24 mouse cellular contexts compared by ENCODE assay signal in genomic region chr10:115984308-115984707, GRCm38 (mm10). TPM values are rescaled to one million over a fixed set of nuclear protein-coding genes. Genes with fewer than 3 reads are reported as not detected.
DNase-seq lines count a peak whose midpoint lies in the region; ATAC-seq and TF ChIP-seq lines count a peak whose summit lies in the region.
"Had no signal": no experiment of that assay in that cellular context is flagged by ENCODE, and none has a peak within 500 bp of the region (broad histone marks: within the 10 kb centered on the region; RNA-seq: fewer than 3 reads in every experiment).

No protein-coding gene starts in this region.

- WGBS in forebrain, embryonic 12.5 days, result 61% methylated on average over 6 of the region's 6 CpGs
- WGBS in forebrain, embryonic 15.5 days, result 64% methylated on average over 6 of the region's 6 CpGs
- 59% methylated on average over 6 of the region's 6 CpGs for WGBS in lung, embryonic 14.5 days

- no peak overlapping the region for H3K4me2 ChIP-seq in forebrain, embryonic 12.5 days
- no peak overlapping the region for H3K4me2 ChIP-seq in forebrain, embryonic 15.5 days (replicated peaks)
- H3K4me2 ChIP-seq in lung, embryonic 14.5 days, result no peak overlapping the region
- H3K4me2 ChIP-seq: embryonic facial prominence, embryonic 12.5 days; embryonic facial prominence, embryonic 15.5 days; heart, embryonic 13.5 days; hindbrain, embryonic 15.5 days; intestine, embryonic 15.5 days had no signal

- H3K27ac ChIP-seq in forebrain, embryonic 12.5 days, result no peak overlapping the region
- H3K27ac ChIP-seq in forebrain, embryonic 15.5 days (replicated peaks), result no peak overlapping the region
- no peak overlapping the region for H3K27ac ChIP-seq in lung, embryonic 14.5 days (ENCODE audit: low read depth)
- H3K27ac ChIP-seq: embryonic facial prominence, embryonic 12.5 days; embryonic facial prominence, embryonic 15.5 days; heart, adult 2 months; heart, embryonic 10.5 days; heart, embryonic 13.5 days; hindbrain, embryonic 15.5 days; intestine, embryonic 15.5 days had no signal

- no peaks in the 10 kb centered on the region for H3K9me3 ChIP-seq in forebrain, embryonic 12.5 days
- no peaks in the 10 kb centered on the region for H3K9me3 ChIP-seq in forebrain, embryonic 15.5 days
- H3K9me3 ChIP-seq in lung, embryonic 14.5 days (ENCODE audit: low read depth, low read length), result no peaks in the 10 kb centered on the region
- H3K9me3 ChIP-seq: embryonic facial prominence, embryonic 12.5 days; embryonic facial prominence, embryonic 15.5 days; heart, embryonic 10.5 days; heart, embryonic 13.5 days; hindbrain, embryonic 15.5 days; intestine, embryonic 15.5 days had no signal

- no peak for TF ChIP-seq CTCF in lung, embryonic 14.5 days (IDR thresholded peaks at IDR 0.05; ENCODE audit: low read depth)
- TF ChIP-seq CTCF in brain, embryonic 14.5 days (IDR thresholded peaks at IDR 0.05; ENCODE audit: borderline replicate concordance, extremely low read depth, insufficient read depth, insufficient read length), result no peak

- no peaks in the 10 kb centered on the region for H3K4me1 ChIP-seq in forebrain, embryonic 12.5 days
- H3K4me1 ChIP-seq in forebrain, embryonic 15.5 days, result 0 out of 2 replicates have a peak, but pooled peaks cover 5% of the 10 kb centered on the region
- H3K4me1 ChIP-seq in lung, embryonic 14.5 days (ENCODE audit: insufficient read depth), result no peaks in the 10 kb centered on the region
- H3K4me1 ChIP-seq: embryonic facial prominence, embryonic 15.5 days; heart, embryonic 10.5 days; heart, embryonic 13.5 days; hindbrain, embryonic 15.5 days; intestine, embryonic 15.5 days had no signal

- no peak overlapping the region for H3K4me3 ChIP-seq in forebrain, embryonic 12.5 days (replicated peaks)
- H3K4me3 ChIP-seq in forebrain, embryonic 15.5 days, result no peak overlapping the region
- H3K4me3 ChIP-seq in lung, embryonic 14.5 days (ENCODE audit: low read depth, low read length), result no peak overlapping the region
- H3K4me3 ChIP-seq: embryonic facial prominence, embryonic 12.5 days; embryonic facial prominence, embryonic 15.5 days; heart, adult 2 months; heart, embryonic 10.5 days; heart, embryonic 13.5 days; hindbrain, embryonic 15.5 days; intestine, embryonic 15.5 days had no signal

- 0 out of 2 replicates have a peak, but pooled peaks have one; percentile 51 for ATAC-seq in forebrain, embryonic 12.5 days (ENCODE audit: low FRiP score)
- ATAC-seq in forebrain, embryonic 15.5 days (replicated peaks), result no peak
- ATAC-seq in lung, embryonic 14.5 days (ENCODE audit: insufficient read depth), result no peak
- no peak for ATAC-seq in CD4-positive, CD25-positive, alpha-beta regulatory T cell, adult 4 months
- ATAC-seq: activated CD4-positive, CD25-positive, alpha-beta regulatory T cell, adult 4 months; forebrain, embryonic 16.5 days; intestine, embryonic 15.5 days had no signal

- DNase-seq in lung, embryonic 14.5 days, result peak; percentile 9
- DNase-seq in lung, postnatal 36 days, result no peak
- DNase-seq in brain, embryonic 14.5 days (ENCODE audit: low read depth), result peak; percentile 24
- peak; percentile 33 for DNase-seq in retina, embryonic 14.5 days (ENCODE audit: low spot score)
- DNase-seq: adrenal gland, adult 8-10 months; adrenal gland, postnatal 25 days; cerebellum, adult 8-10 months; cerebellum, postnatal 25 days; gastrocnemius, postnatal 10 days; gastrocnemius, postnatal 36 days; heart, adult 2 months; heart, postnatal 14 days; heart, postnatal 4 days had no signal

- no peak overlapping the region for H3K9ac ChIP-seq in forebrain, embryonic 12.5 days
- no peak overlapping the region for H3K9ac ChIP-seq in forebrain, embryonic 15.5 days (replicated peaks)
- no peak overlapping the region for H3K9ac ChIP-seq in lung, embryonic 14.5 days
- H3K9ac ChIP-seq: embryonic facial prominence, embryonic 12.5 days; embryonic facial prominence, embryonic 15.5 days; heart, embryonic 13.5 days; hindbrain, embryonic 15.5 days; intestine, embryonic 15.5 days had no signal

- no peaks in the 10 kb centered on the region for H3K36me3 ChIP-seq in forebrain, embryonic 12.5 days (replicated peaks)
- no peaks in the 10 kb centered on the region for H3K36me3 ChIP-seq in forebrain, embryonic 15.5 days
- no peaks in the 10 kb centered on the region for H3K36me3 ChIP-seq in lung, embryonic 14.5 days (ENCODE audit: insufficient read depth)
- H3K36me3 ChIP-seq: embryonic facial prominence, embryonic 12.5 days; embryonic facial prominence, embryonic 15.5 days; heart, embryonic 10.5 days; heart, embryonic 13.5 days; hindbrain, embryonic 15.5 days; intestine, embryonic 15.5 days had no signal

- no peak for TF ChIP-seq POLR2A in brain, embryonic 14.5 days (IDR thresholded peaks at IDR 0.05; ENCODE audit: borderline replicate concordance, extremely low read depth, insufficient read depth, insufficient read length, poor library complexity, severe bottlenecking)

- H3K27me3 ChIP-seq in forebrain, embryonic 12.5 days, result no peaks in the 10 kb centered on the region
- no peaks in the 10 kb centered on the region for H3K27me3 ChIP-seq in forebrain, embryonic 15.5 days
- no peaks in the 10 kb centered on the region for H3K27me3 ChIP-seq in lung, embryonic 14.5 days (ENCODE audit: insufficient read depth, low read length)
- H3K27me3 ChIP-seq: embryonic facial prominence, embryonic 12.5 days; embryonic facial prominence, embryonic 15.5 days; heart, embryonic 13.5 days; hindbrain, embryonic 15.5 days; intestine, embryonic 15.5 days had no signal

RNA-seq across cellular contexts. Expression of gene Ptprr, which starts 33.7 kb away (rescaled TPM):
- polyA plus RNA-seq in forebrain, embryonic 12.5 days (2016; fragmentation: Nextera tagmentation; extraction: Ambion mirVana), result 1.2 and 1.9 TPM in 2 replicates
- 7.0 and 9.2 TPM in 2 replicates for polyA plus RNA-seq in forebrain, embryonic 15.5 days (2015; fragmentation: Nextera tagmentation; extraction: Ambion mirVana)
- polyA plus RNA-seq in lung, embryonic 14.5 days (2014; fragmentation: Nextera tagmentation; extraction: Ambion mirVana), result 0.21 and 0.23 TPM in 2 replicates
- 5.5 and 9.2 TPM in 2 replicates for polyA plus RNA-seq in brain, embryonic 14.5 days (2012; rRNA removed)
- under 1 TPM in 1 of 2 experiments, not detected in 1; 0.27 TPM for polyA plus RNA-seq in CD4-positive, CD25-positive, alpha-beta regulatory T cell, adult 4 months (2017; shearing (Covaris generic))
- polyA plus RNA-seq: activated CD4-positive, CD25-positive, alpha-beta regulatory T cell, adult 4 months had no signal
